Mouse (Mus musculus) stomach, postnatal 0 days (tissue): ENCODE data around the gene Il1a.

Experiments used
- CTCF ChIP-seq: IDR thresholded peaks from 2 replicates; pipeline ENCODE4 v1.5.1; 2016; ENCODE audit warnings: antibody characterized with exemption, low read depth, mild to moderate bottlenecking, moderate library complexity
- EP300 ChIP-seq: optimal IDR thresholded peaks from 2 replicates; pipeline ENCODE3; 2016; ENCODE audit warnings: antibody characterized with exemption

DNA sequence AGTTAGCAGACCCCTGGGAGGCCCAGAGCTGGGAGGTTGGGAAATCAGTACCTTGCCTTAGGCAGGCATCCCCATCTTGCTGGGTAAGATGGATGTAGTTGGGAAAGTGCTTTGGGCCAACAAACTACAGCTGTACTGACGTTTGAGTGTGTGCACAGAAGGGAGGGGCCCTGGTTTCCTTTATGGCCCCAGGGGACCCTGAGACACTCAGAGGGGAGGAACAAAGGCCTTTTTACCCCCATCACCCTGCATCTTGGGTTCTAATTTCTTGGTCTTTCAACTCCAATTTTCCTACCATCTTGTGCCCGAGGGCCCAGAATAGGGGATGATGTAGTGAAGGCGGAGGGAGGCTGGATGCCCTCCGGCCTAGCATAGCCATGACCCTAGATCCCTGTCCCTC is 53.8 kb downstream of the Il1a start:
- no peak for TF ChIP-seq CTCF
- TF ChIP-seq EP300: no peak
